Comparison of ENCODE assay signal across 9 mouse cellular contexts in the genomic region with DNA sequence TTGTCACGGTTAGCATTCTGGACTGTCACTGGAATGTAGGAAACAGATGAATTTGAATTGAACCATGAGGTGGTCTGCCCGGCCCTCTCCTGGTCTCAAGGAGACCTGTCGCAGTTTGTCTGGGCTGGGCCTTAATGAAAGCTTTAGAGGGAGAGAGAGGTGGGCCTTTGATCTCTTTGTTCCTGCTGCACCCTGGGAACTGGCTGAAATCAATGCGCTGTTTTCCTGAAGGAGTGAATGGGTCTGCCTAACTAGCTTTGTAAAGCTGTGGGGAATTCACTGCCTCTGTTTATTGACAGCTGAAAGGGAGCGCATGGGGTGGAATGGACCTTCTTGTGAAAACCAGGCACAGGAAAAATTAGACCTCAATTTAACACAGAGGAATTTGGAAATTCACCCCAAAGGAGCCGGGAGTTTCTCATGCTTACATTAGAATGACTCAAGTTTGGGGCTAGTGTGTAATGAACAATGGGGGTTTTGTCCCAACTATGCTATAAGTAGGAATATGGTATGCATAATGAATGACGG. TPM values are rescaled to one million over a fixed set of nuclear protein-coding genes. Genes with fewer than 3 reads are reported as not detected.
A peak's percentile ranks its signal among the peaks of the same experiment; 100 is the strongest.
DNase-seq lines count a peak whose midpoint lies in the region; ATAC-seq lines count a peak whose summit lies in the region.
"Had no signal": no experiment of that assay in that cellular context is flagged by ENCODE, and none has a peak within 500 bp of the region (broad histone marks: within the 10 kb centered on the region; RNA-seq: fewer than 3 reads in every experiment).

No protein-coding gene starts in this region.

- peak; percentile 75 for DNase-seq in heart, adult 11 months
- no peak for DNase-seq in heart, postnatal 10 days
- peak; percentile 94 for DNase-seq in ES-CJ7 (ENCODE audit: low read depth, low spot score)
- no peak for DNase-seq in urinary bladder, postnatal 25 days (ENCODE audit: low spot score)
- no peak for DNase-seq in testis, postnatal 10 days (ENCODE audit: low spot score)
- no peak for DNase-seq in gastrocnemius, postnatal 36 days
- DNase-seq: kidney, adult 9 months had no signal

- ATAC-seq in forebrain, embryonic 12.5 days (ENCODE audit: low FRiP score): peak; percentile 90
- no peak for ATAC-seq in limb, embryonic 15.5 days (ENCODE audit: insufficient number of reproducible peaks, low FRiP score, low TSS enrichment, low read depth)

- H3K4me1 ChIP-seq in forebrain, embryonic 12.5 days: peaks cover 62% of the 10 kb centered on the region
- peaks cover 18% of the 10 kb centered on the region; the same call in 1 of the 2 replicates for H3K4me1 ChIP-seq in limb, embryonic 15.5 days

- peak overlapping the region; percentile 83 for H3K27ac ChIP-seq in forebrain, embryonic 12.5 days
- peak overlapping the region; percentile 64 for H3K27ac ChIP-seq in limb, embryonic 15.5 days

- 2% methylated on average over 7 of the region's 7 CpGs for WGBS in forebrain, embryonic 12.5 days
- 24% methylated on average over 7 of the region's 7 CpGs for WGBS in limb, embryonic 15.5 days

- H3K9me3 ChIP-seq in forebrain, embryonic 12.5 days: no peaks in the 10 kb centered on the region
- H3K9me3 ChIP-seq in limb, embryonic 15.5 days: no peaks in the 10 kb centered on the region

- intact Hi-C loops in heart, postnatal 10 days (cut with DNase I): no loop called here
- intact Hi-C loops in gastrocnemius, postnatal 36 days (cut with DNase I): no loop called here

- no peak overlapping the region for H3K9ac ChIP-seq in forebrain, embryonic 12.5 days
- H3K9ac ChIP-seq in limb, embryonic 15.5 days: no peak overlapping the region

- H3K36me3 ChIP-seq in forebrain, embryonic 12.5 days (replicated peaks): no peaks in the 10 kb centered on the region; the same call in 1 of the 2 replicates
- 0 out of 2 replicates have a peak, but pooled peaks cover 3% of the 10 kb centered on the region for H3K36me3 ChIP-seq in limb, embryonic 15.5 days

- H3K4me2 ChIP-seq in forebrain, embryonic 12.5 days: no peak overlapping the region
- H3K4me2 ChIP-seq in limb, embryonic 15.5 days: no peak overlapping the region

- H3K4me3 ChIP-seq in forebrain, embryonic 12.5 days (replicated peaks): no peak overlapping the region
- H3K4me3 ChIP-seq in limb, embryonic 15.5 days: no peak overlapping the region

- H3K27me3 ChIP-seq in forebrain, embryonic 12.5 days: no peaks in the 10 kb centered on the region
- no peaks in the 10 kb centered on the region for H3K27me3 ChIP-seq in limb, embryonic 15.5 days

RNA-seq across cellular contexts. Expression of a gene that starts 47.8 kb away (rescaled TPM):
- 10 to 100 TPM; 50.5 to 50.6 TPM for total RNA-seq in heart, postnatal 10 days (2021)
- 93.2 and 102 TPM in 2 replicates for polyA plus RNA-seq in forebrain, embryonic 12.5 days (2016; fragmentation: Nextera tagmentation; extraction: Ambion mirVana)
- 204 and 225 TPM in 2 replicates for polyA plus RNA-seq in limb, embryonic 15.5 days (2015; fragmentation: Nextera tagmentation; extraction: Ambion mirVana)
- 1 to 10 TPM; 3.3 to 4.3 TPM for total RNA-seq in gastrocnemius, postnatal 36 days (2021)

Comparison
In these comparisons a context has a peak if more than half of its experiments do, and no peak if none do; other contexts are left out.
1. DNase-seq: peak in heart, adult 11 months (single experiment) and ES-CJ7 (single experiment); none in heart, postnatal 10 days (0 of 2), urinary bladder, postnatal 25 days (single experiment), testis, postnatal 10 days (single experiment) and gastrocnemius, postnatal 36 days (0 of 2).
2. RNA of a gene that starts 47.8 kb away (total RNA-seq): 50.5 to 50.6 TPM in heart, postnatal 10 days; 3.3 to 4.3 TPM in gastrocnemius, postnatal 36 days; every median in the first group is over 4 times any median in the second.